Mouse (Mus musculus) MEL (cell line): Measurements from ENCODE around the gene Prpf38b.

Experiments used
- CHD1 ChIP-seq: IDR thresholded peaks from 2 replicates; pipeline ENCODE4 v1.6.1; 2012; ENCODE audit warnings: low read depth, mild to moderate bottlenecking, inconsistent platforms, low read length, improper control_type of control experiment
- CTCF ChIP-seq, 3 experiments: IDR thresholded peaks in 2 of 3; conservative IDR thresholded peaks in 1 of 3; 2 replicates each; pipeline ENCODE4 v1.5.1; 2011 to 2012; ENCODE audit warnings: low read length in 3 of 3, low read depth in 2 of 3, mild to moderate bottlenecking in 2 of 3, improper control_type of control experiment in 1 of 3, inconsistent platforms in 1 of 3, mixed read lengths in 1 of 3, moderate library complexity in 1 of 3; ENCODE audit not compliant: control insufficient read depth in 1 of 3, insufficient read depth in 1 of 3, poor library complexity in 1 of 3, severe bottlenecking in 1 of 3
- EP300 ChIP-seq, 2 experiments: IDR thresholded peaks; 2 replicates each; pipeline ENCODE4 v1.6.1; 2011; ENCODE audit warnings: improper control_type of control experiment in 2 of 2, low read length in 2 of 2, low read depth in 1 of 2, mild to moderate bottlenecking in 1 of 2
- GABPA ChIP-seq: IDR thresholded peaks from 2 replicates; pipeline ENCODE4 v1.6.1; 2012; ENCODE audit warnings: low read depth, mild to moderate bottlenecking, inconsistent platforms, low read length, improper control_type of control experiment, moderate library complexity
- GATA1 ChIP-seq: IDR thresholded peaks from 2 replicates; pipeline ENCODE4 v1.6.1; 2011; ENCODE audit warnings: low read depth, low read length, improper control_type of control experiment
- MYC ChIP-seq: IDR thresholded peaks from 2 replicates; pipeline ENCODE4 v1.6.1; 2011; ENCODE audit warnings: low read depth, mild to moderate bottlenecking, low read length, improper control_type of control experiment, moderate library complexity
- POLR2A ChIP-seq, 2 experiments: IDR thresholded peaks; 2 replicates each; pipeline ENCODE4 v1.6.1; 2011 to 2012; ENCODE audit warnings: low read length in 2 of 2, mild to moderate bottlenecking in 2 of 2, control low read depth in 1 of 2, improper control_type of control experiment in 1 of 2, low read depth in 1 of 2, moderate library complexity in 1 of 2; ENCODE audit not compliant: control insufficient read depth in 1 of 2, insufficient read depth in 1 of 2, poor library complexity in 1 of 2
- POLR2AphosphoS2 ChIP-seq: IDR thresholded peaks from 2 replicates; pipeline ENCODE4 v1.6.1; 2011; ENCODE audit warnings: low read length, improper control_type of control experiment
- RCOR1 ChIP-seq: IDR thresholded peaks from 2 replicates; pipeline ENCODE4 v1.6.1; 2012; ENCODE audit warnings: low read depth, mild to moderate bottlenecking, inconsistent platforms, low read length, improper control_type of control experiment
- TCF12 ChIP-seq: IDR thresholded peaks from 2 replicates; pipeline ENCODE4 v1.6.1; 2014; ENCODE audit warnings: low read depth, mild to moderate bottlenecking, inconsistent platforms, low read length, improper control_type of control experiment, moderate library complexity
- ZKSCAN1 ChIP-seq: IDR thresholded peaks from 2 replicates; pipeline ENCODE4 v1.6.1; 2012; ENCODE audit warnings: low read depth, mild to moderate bottlenecking, inconsistent platforms, low read length, improper control_type of control experiment, moderate library complexity

GRCm38 (mm10) chr3:108853266-108853665 lies 58.3 kb downstream of the Prpf38b start:
- no peak for TF ChIP-seq CTCF (IDR thresholded peaks at IDR 0.05 in 2 of 3, conservative IDR thresholded peaks at IDR 0.05 in 1 of 3; ENCODE audit: control insufficient read depth in 1 of 3, insufficient read depth in 1 of 3, low read depth in 2 of 3, low read length in 3 of 3, poor library complexity in 1 of 3, severe bottlenecking in 1 of 3)
- no peak for TF ChIP-seq CHD1
- TF ChIP-seq POLR2AphosphoS2, result no peak
- no peak for TF ChIP-seq GABPA
- TF ChIP-seq TCF12, result no peak
- no peak for TF ChIP-seq GATA1
- TF ChIP-seq MYC, result no peak
- no peak for TF ChIP-seq EP300 (IDR thresholded peaks at IDR 0.05; ENCODE audit: low read depth in 1 of 2, low read length in 2 of 2)
- TF ChIP-seq POLR2A (IDR thresholded peaks at IDR 0.05; ENCODE audit: control insufficient read depth in 1 of 2, insufficient read depth in 1 of 2, low read depth in 1 of 2, low read length in 2 of 2, poor library complexity in 1 of 2), result no peak
- no peak for TF ChIP-seq RCOR1
- TF ChIP-seq ZKSCAN1, result no peak
